Mouse (Mus musculus): ENCODE data around the gene Cyp21a1.
"Not testable (repeated sequence)": the region's sequence is repeated elsewhere in the genome, so short reads cannot be mapped to it uniquely, and the experiment has no call there.

Cyp21a1 gene

DNA sequence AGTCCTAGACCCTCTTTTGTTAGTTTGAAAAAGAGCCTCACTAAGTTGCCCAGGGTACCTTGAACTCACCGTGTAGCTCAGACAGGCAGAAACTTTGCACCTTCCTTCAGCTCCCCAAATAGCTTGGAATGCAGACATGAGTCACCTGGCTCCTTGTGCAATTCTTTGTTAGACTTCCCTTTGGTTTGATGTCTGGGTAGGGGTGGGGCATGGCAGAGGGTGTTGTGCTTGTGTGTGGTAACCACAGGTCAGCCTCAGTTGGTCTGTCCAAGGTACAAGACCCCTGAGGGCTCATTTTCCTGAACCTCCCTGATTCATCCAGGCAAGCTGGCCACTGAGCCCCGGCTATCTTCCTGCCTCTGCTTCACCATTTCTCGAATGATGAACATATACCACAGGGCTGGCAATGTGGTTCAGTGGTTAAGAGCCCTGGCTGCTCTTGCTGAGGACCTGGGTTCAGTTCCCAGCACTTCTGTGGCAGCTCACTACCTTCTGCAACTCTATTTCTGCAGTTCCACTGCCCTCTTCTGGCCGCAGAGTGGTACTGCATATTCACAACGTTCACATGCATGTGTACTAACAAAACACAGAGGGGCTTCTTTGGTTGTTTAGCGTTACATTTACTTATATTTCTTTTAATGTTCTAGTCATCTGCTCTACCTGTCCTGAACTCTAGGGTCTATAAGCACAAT is 656 bp upstream of the Cyp21a1 start:
- peak; percentile 46 for DNase-seq (ENCODE audit: low read depth)

DNA sequence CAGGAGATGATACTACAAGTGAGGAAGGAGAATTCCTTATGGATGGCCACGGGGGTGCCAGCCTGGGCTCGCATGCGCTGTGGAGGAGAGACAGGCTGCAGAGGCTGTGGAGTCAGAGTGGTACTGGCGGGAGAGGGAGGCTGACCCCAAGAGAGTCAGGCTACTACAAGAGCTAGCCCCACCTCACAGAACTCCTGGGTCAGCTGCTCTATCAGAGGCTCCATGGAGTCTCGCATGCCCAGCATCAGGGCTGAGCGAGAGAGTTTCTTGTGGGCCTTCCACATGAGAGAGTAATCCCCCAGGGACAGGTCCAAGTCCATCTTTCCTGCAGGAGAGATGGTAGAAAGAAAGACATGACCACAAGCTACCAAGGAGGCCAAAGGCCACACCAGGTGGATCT is 994 bp downstream of the Cyp21a1 start:
- not testable (repeated sequence) for DNase-seq (ENCODE audit: low read depth)

DNA sequence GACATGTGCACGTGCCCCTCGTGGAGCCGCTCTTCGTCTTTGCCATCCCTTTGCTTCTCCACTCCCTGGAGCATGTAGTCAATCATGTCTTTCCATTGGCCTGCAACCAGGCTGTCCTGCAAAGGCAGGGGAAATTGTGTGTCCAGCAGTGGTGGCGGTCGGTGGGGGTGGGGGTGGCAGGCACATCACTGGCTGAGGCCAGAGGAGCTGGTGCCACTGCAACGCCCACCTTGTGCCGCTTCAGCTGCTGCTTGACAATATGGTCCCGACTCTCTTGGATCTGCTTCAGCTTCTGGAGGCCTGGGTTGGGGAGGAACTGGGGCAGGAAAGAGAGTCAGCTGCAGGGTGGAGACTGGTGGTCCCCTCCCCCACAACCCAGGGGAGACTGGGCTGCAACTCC is 1.6 kb downstream of the Cyp21a1 start:
- DNase-seq (ENCODE audit: low read depth) = not testable (repeated sequence)

DNA sequence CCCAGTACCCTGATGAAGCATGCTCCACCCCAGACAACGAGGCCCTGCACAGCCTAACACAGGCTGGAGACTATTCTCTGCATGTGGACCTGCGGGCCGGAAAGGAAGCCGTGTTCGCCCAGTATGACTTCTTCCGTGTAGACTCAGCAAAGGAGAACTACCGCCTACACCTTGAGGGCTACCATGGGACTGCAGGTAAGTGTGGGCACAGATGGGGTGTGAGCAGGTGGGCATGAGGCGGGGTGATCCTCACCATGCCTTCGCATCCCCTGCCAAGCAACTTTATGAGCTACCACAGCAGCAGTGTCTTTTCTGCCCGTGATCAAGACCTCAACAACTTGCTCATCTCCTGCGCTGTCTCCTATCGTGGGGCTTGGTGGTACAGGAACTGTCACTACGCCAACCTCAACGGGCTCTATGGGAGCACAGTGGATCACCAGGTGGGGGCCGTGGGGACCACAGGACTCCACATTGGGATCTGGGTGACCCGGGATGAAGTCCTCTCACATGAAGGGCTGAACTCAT is 3.5 kb downstream of the Cyp21a1 start:
- not testable (repeated sequence) for DNase-seq (ENCODE audit: low read depth)

DNA sequence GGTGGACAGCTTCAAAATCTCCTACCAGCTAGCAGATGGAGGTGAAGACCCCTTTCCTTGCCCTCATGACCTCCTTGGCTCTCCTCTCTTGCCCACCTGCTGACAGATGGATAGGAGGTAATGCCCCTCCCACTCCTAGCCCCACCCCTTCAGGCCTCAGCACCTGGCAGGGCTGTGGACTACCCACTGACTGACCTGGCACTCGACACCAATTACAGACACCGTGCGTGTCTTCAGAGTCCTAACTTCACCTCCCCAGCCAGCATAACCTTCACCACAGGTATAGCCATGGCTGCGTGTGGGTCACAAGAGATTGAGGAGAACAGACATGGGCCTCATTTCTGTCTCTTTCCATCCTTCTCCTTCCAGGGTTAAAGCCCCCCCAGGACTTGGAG is 4.8 kb downstream of the Cyp21a1 start:
- DNase-seq (ENCODE audit: low read depth) = no peak

DNA sequence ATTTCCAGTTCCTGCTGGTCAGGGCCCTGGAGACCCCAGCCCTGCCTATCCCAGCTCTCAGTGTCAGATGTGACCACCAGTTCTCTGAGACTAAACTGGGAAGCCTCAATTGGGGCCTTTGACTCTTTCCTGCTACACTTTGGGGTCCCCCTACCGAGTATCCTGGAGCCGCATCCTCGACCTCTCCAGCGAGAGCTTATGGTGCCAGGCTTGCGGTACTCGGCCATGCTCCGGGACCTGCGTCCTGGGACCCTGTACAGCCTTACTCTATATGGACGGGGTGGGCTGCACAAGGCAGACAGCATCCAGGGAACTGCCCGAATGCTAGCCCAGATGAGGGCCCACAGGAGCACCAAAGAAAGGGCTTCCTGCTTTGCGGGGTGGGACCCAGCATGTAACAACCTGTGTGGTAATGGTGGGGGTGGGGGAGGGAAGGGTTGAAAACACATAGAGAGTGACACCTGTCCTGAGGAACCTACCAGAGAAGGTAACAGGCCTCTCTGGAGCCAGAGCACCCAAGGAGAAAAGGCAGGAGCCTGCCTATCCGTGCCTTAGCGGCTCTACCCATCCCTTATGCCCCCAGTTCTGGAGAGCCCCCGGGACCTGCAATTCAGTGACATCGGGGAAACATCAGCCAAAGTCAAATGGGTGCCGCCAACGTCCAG is 5.4 kb downstream of the Cyp21a1 start:
- no peak for DNase-seq (ENCODE audit: low read depth)

DNA sequence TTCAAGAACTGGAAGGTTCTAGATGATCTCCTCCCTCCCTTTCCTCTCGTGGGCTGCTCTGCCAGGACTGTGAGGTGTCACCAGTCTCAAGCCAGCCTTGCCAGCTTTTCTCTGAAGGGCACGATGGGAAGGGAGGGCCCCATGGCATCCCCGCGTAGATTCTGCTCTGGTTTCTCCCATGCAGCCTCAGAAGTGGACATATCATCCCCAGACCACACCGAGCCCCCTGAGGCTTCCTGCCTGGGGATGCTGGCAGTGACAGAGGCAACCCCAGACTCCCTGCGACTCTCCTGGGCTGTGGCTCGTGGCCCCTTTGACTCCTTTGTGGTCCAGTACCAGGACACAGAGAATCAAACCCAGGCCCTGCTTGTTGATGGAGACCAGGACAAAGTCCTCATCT is 6.3 kb downstream of the Cyp21a1 start:
- DNase-seq (ENCODE audit: low read depth) = not testable (repeated sequence)

DNA sequence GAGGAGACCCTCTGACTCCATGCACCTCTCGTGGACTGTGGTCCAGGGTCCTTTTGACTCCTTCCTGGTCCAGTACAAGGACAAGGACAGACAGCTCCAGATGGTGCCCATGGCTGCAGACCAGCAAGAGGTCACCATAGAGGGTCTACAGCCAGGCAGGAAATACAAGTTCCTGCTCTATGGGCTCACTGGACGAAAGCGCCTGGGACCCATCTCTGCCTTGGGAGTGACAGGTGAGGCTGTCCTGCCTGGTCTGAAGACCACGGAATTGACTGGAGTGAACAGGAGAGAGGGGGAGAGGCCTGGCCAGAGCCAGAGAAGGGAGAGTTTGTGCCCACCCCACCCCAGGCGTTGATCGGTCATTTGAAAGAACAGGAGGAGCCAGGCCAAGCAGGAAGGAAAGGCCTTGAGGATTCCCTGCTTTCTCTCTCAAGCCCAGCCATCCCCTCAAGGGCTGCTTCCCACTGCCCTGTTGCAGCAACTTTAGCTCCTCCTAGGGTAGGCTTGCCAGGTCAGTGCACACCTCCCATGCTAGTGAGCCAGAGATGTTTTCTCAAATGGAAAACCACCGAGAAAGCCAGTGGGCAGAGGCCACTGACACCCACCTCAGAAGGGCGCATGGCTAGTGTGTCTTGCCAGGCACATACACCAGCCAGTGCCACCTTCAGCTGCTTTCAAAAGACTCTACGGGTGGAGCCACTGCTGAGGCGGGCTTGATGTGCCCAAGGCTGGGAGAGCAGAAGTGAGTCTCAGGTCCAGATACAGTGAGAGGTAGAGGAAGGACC is 7.0 kb downstream of the Cyp21a1 start:
- DNase-seq (ENCODE audit: low read depth) = not testable (repeated sequence)

DNA sequence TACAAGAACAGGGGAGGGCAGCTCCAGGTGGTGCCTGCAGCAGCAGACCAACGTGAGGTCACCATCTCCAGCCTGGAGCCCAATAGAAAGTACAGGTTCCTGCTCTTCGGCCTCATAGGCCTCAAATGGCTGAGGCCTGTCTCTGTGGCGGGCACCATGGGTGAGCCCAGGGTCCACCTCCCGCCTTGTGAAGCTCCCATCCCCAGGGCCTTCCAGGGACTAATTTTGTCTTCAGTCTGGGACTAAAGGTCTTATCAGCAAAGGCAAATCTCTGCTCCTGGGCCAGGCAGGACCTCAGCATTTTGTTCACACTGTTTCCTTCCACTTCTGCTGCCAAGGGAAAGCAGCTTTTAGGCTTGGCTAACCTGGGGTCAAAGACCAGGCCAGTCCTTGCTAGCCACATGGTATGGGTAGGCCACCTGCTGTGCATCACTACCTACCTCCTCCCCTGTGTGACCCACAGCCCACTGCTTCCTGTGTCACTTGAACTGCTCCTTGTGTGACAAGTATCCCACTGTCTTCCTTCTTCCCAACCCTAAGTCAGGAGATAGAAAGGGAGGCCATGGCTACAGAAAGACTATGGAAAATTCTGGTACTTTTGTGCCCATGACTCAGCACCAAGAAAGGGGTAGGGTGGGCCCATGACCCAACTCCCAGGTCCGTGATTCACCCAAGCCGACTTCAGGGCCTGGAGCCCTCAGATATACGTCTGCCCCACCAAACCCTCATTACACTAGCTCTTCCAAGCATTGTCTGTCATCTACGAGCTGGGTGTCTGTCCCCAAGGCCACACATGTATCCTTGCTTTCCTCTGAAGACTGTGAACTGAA is 7.8 kb downstream of the Cyp21a1 start:
- no peak for DNase-seq (ENCODE audit: low read depth)

DNA sequence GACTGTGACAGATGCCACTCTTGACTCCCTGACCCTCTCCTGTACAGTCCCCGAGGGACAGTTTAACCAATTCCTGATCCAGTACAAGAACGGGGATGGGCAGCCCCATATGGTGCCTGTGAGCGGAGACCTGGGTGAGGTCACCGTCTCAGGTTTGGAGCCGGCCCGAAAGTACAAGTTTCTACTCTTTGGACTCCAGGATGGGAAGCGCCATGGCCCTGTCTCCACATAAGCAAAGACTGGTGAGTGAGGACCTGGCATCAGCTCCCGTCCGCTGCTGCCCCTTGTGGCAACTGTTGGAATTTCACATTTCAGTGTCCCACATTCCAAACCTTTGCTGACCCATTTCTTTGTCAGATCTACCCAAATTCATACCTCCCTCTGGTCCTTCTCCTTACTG is 8.7 kb downstream of the Cyp21a1 start:
- peak; percentile 49 for DNase-seq (ENCODE audit: low read depth)

DNA sequence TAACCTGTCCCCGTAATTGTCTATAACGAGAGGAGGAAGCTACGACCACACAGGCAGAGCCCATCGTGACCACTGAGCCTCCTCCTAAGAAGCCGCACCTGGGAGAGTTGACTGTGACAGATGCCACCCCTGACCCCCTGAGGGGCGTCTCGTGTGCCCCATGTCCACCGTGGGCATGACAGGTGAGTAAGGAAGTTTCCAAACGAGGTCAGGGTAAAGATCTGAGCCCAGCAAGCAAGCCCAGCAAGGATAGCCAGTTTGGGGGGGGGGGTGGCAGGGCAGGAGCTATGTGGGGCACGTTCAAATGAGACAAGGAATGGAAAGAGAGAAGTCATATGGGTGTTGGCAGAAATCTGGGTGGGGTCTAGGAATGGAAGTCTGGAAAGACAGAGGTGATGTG is 9.3 kb downstream of the Cyp21a1 start:
- DNase-seq (ENCODE audit: low read depth) = no peak

DNA sequence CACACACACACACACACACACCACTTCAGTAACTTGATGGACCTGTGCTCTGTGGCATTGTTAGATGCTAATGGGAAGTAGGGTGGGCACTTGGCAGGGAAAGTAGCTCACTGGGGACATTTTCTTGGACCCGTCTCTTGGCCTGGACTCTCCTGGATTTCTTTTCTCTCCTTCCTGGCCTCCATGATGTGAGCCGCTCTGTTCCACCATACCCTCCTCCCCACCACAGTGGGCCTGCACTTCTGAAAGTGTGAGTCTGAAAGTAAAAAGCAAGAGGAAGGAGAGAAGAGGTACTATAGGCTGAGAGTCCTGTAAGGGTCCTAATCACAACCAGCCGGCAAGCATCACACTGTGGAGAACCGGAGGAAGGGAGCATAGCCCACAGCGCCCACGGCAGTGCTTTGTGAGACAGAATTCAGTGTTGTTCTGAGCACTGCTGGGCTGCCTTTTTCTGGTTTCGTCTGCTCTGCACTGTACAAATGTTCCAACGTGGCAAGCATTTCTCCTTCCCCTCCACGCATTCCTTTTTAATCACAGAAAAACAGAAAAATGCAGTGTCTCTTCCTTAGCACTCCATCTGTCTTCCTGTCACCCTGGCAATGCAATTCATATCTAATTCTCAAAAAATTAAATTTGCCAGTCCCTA is 26.6 kb downstream of the Cyp21a1 start:
- DNase-seq (ENCODE audit: low read depth) = no peak

DNA sequence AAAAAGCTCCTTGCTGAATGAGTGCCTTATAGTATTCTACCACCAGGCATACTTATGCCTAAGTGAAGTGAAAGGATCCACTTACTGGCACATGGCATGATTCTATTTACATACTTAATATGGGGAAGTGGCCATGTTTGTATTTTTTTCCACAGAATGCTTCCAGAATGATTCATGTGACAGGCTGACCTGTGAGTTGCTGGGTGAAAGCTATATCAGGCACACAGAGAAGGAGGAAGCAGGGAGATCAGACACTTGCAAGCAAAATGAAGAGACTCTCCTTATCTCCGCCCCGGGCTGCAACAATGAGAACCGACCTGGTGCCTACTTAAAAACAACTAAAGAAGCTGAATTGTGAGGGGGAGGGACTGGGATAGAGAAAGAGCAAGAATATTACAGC is 42.9 kb downstream of the Cyp21a1 start:
- no peak for DNase-seq (ENCODE audit: low read depth)
